Mouse (Mus musculus) brain, embryonic 18.5 days (tissue): ENCODE measurements around the gene Mas1.
"Not testable (repeated sequence)": the region's sequence is repeated elsewhere in the genome, so short reads cannot be mapped to it uniquely, and the experiment has no call there.

Experiments used
- DNase-seq: peaks from one replicate; pipeline ENCODE4 v3.0.0-alpha.2; 2012; ENCODE audit warnings: low read depth, low spot score

The Mas1 gene

DNA sequence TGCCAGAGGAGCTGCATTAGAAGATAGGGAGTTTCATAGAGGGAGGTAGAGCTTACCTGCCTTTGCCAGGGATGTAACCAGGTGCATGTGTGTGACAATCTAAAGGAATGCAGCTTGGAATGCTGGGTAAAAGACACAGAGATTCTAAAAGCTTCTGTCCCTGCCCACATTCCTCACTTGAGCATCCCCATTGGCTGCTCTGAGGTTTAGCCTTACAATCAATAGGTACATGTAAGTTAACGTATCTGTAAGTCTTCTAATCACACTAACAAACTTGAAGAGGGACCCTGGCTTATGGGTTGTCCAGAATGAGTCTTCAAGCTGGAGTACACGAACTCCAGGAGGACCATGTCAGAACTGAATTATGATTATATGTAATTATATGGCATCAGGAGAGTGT lies at the start of gene Mas1:
Gene Mas1, minus strand, starts transcription at position 101 of the 400 bp plus-strand sequence.
- no peak for DNase-seq

DNA sequence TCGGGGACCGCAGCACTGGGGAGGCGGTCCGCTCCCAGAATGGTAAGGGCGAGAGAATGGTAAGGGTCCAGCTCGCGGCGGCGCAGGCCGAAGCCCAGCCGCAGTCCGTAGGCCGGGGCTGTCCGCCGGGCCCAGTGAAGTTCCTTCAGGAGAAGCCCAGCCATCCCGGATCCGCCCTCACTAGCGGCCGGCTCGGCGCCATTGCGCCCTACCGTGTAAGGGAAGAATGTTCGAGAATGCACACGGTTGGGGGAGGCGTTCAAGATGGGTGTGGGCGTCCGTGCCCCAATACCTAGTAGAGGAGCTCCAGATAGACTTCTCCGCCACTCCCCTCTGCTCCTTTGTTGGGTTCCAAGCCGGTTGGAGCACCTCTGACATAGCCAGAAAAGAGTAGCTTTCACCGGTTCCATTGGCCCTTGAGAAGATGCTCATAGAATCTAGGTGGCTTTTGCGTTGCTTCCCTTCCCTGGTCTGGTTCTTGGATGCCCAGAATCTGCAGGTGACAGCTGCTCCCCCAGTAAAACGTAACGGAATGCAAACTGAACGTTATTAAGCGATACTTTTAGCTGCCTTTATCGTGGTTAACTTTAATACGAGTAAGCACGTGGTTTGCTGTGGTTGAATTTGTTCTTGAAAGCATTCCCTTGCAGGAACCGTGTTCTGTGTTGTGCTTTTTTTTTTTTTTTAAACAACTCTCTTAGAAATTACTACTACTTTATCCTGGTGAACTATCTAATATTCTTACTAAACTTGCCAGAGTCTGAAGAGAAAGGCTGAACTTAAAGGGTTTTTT lies 48.8 kb upstream of the Mas1 start:
- no peak for DNase-seq

DNA sequence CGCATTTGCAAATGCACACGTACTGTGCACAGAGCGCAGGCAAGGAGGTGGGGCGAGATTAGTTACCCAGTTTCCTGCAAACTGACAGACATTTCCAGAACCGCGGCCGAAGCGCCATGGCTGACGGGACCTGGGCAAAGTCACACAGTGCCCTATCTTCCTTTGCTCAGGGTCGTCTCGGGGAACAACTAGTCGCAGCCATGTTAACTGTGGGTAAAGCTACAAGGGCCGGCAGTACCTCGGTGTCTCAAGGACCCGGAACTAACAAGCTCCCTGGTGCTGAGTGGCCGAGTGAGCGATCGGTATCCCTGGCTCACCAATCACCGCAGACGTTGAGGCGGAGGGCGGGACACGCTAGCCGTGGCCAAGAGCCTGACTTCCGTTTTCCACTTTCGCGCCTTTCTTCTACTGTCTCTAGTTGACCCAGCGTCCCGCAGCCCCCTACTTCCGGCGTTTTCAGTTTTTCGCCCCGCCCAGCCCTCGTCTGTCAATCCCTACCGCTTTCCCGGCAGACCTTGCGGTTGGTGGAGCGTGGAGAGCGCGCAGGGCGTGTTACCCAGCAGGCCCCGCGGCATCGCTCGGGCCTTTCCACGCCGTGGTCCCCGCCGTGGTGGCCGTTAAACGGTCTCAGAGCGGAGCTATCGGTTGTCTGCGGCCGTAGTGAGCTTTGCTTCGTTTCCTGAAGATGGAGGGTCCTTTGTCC lies 48.1 kb upstream of the Mas1 start, which contains the start of gene Mrpl18:
Gene Mrpl18, minus strand, starts transcription at position 465 of the 703 bp plus-strand sequence.
- DNase-seq: peak; percentile 99

DNA sequence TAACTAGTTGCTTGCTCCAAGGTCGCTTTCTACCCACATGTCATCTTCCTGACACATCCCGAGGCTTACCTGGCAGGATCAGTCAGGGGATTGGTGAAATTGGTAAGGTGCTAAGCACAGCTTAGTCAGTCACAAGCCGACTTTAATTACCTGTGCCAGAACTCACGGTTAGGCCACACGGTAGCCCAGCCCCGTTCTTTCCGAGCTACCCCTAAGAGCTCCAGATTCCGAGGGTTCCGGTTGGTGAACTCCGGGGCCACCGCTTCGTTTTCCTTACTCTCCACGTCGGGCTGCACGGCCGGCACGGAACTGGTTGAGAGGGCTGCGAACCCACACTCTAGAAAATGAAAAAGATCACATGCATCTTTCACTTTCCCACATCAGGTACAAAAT lies 47.5 kb upstream of the Mas1 start, which contains the start of gene Tcp1:
Gene Tcp1, plus strand, starts transcription at position 214 of the 393 bp plus-strand sequence.
- DNase-seq: no peak

DNA sequence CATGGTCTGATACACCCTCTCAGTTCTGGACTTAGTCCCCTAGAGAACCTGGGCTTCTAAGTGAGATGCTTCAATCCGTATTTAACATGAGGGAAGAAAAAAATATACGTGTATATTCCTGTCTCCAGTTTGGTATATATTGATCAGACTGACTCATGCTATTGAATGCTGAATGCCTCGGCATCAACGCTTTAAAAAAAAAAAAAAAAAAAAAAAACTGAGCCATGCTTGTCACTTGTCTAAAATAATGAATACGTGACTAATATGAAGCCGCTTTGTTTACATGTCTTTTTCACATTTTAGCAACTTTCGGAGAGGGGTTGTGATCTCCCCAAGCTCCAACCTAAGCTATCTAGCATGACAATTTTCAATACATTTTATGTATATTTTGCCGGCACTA lies 42.4 kb upstream of the Mas1 start:
- DNase-seq: no peak

DNA sequence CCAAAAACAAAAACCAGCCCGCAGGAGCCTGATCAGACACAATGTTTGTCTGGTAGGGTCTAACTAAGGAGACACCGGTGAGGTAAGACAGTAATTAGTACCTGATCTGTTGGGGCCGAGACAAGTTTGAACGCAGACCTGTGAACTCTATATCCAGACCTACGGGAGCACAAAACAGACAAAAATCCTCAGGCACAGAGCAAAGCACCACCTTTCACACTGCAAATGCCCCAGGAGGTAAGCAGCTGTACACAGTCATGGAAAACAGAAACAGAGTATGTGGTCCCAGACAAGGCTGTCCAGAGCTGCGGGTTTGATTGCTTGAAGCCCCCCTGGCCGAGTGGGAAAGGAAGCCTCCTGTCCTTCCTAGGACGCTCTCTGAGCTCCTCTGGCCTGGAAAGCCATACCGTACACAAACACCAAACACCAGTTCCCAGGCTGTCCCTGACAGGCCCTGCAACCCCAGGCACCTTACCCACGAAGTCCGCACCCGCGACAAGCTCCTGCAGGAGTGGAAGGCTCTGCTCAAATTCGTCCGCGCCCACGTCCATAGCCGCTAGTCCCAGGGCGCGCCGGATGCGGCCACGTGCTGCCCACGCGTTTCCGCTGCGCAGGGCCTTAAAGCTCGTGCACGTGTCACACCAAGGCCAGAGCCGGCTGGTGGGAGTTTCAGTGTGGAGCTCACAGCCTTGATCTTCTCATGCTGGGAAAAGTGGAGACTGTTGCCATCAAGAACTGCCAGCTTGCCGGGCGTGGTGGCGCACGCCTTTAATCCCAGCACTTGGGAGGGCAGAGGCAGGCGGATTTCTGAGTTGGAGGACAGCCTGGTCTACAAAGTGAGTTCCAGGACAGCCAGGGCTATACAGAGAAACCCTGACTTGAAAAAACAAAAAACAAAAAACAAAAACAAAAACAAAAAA lies 41.7 kb upstream of the Mas1 start, which contains the start of gene Pnldc1:
Gene Pnldc1, minus strand, starts transcription at position 870 of the 920 bp plus-strand sequence.
- DNase-seq: no peak

DNA sequence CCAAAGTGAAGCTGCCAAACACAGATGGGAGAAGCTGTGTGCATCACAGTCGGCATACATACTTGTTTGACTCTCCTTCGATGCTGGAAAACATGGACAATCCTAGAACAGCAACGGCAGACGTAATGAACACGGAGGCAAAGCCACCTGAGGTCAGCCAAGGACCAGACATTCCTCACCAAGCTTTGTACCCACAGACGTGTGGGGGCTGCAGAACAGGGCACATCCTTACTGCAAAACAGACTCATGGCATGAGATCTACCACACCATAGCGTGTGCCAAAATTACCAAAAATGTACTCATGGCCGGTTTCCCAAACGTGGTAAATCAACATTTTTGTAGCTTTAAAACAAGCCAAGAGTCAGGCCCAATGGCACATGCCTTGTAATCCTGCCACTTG lies 38.5 kb upstream of the Mas1 start:
- DNase-seq: no peak

DNA sequence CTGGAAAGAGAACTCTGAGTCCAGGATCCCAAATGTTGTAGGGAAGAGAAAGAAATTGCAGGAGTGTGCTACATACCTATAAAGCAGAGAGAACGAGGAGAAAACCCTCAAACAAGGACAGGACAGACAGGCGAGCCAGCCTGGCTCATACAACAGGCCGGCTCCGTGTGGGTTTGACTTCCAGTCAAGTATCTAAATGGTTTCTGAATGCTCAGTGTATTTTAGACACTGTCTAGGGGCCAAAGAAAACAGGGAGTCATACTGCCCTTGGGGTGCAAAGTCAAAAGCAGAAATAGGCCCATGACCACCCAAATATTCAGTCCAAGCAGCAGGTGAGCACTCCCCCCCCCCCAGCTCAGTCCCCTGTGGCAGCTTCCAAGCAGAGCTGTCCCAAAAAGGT lies 37.9 kb upstream of the Mas1 start:
- DNase-seq: no peak

DNA sequence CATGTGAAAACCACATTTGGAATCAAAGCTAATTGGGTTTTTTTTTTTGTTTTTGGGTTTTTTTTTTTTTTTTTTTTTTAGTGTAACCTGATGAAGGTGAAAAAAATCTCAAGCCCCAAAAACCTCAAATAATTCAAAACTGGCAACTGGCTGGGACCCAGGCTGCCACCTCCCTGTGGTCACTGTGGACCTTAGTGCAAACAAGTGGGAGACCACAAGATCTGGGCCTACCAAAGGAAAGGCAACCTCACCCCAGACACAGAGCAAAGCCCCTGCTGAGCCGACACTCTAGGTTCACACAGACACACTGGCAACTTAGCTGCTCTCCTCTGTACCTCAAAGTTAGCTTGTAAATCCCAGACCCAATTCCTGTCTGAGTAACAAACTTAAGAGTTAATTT lies 36.4 kb upstream of the Mas1 start:
- DNase-seq: no peak

DNA sequence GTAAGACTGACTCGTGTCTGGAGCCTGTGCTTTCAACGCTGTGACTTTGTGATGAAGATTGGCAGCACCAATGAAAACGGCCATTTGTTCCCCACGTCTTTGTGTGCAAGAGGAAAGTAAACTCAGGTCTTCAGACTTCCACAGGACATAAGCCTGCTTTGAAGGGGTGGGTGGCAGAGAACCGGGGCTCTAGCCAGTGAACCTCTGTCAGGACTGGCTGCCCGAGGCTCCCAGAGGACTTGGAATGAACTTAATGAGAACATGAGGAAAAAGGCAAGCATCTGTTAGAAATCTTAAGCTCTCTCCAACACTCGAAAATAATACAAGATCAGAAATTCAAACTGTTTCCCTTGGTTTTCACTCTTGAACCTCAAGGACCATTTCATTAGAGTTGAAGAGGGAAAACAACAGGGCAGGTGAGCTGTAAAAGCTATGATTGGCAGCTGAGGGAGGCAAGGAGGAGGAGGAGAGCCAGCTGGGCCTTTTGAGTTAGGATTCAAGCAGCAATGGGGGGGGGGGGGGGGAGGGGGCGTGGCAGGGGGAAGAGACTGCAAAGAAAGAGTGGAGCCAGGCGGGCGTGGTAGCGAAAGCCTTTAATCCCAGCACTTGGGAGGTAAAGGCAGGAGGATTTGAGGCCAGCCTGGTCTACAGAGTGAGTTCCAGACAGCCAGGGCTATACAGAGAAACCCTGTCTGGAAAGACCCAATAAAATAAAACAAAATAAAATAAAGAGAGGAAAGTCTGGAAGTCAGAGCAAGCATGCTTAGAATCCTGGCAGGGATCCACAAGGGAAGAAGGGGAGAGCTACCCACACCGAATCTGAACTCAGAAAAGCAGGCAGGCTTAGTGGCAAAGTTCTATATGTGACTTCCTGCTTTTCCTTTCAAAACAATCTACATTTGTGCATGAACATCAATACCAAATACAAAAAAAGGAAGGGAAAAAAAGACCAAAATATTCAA lies 35.7 kb upstream of the Mas1 start:
- DNase-seq: no peak

DNA sequence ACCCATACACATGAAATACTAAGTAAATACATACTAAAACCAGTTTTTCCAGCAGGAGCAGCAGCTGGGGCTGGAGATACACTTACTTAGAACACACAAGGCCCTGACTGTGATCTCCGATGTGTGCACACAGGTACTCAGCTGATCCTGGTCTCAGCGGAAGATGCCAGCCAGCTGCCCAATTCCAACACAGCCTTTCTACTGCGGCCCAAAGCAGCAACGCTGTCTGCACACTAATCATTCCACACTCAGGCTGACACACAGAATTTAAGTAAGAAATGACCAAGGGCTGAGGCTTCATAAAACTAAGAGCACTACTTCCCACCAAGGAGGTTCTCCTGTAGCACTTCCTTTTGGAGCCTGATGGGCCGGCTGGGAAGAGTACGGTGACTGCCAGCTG lies 34.3 kb upstream of the Mas1 start:
- no peak for DNase-seq

DNA sequence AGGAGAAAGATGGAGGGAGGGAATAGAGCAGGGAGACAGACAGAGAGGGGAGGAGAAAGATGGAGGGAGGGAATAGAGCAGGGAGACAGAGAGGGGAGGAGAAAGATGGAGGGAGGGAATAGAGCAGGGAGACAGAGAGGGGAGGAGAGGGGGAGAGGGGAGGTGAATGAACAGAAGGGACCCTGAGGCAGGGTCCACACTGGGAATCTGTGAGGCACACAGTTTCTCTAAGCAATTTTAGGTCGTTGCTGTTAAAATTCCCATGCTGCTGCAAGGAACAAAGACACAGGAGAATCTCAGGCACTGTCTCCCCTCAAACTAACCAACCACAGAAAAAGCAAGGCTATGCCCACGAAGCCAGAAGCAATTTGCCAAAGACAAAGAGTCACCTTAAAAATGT lies 30.7 kb upstream of the Mas1 start:
- not testable (repeated sequence) for DNase-seq

DNA sequence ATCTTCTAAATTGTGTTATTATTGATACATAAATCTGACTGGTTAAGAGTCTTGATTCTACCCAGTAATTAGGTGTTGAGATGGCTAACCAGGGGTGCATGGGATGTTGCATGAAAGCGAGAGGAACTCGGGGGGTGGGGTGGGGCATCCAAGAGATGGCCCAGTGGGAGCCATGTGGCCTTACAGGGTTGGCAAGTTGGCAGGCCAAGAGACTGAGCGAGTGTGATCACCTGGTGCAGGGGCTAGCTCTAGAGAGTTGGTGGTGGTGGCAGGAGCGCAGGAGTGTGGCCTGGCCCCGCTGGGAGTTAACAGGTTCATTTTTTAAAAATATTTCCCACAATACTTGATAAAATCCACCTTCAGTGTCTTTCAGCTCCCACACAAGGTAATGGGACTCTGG lies 29.7 kb upstream of the Mas1 start:
- DNase-seq: no peak

DNA sequence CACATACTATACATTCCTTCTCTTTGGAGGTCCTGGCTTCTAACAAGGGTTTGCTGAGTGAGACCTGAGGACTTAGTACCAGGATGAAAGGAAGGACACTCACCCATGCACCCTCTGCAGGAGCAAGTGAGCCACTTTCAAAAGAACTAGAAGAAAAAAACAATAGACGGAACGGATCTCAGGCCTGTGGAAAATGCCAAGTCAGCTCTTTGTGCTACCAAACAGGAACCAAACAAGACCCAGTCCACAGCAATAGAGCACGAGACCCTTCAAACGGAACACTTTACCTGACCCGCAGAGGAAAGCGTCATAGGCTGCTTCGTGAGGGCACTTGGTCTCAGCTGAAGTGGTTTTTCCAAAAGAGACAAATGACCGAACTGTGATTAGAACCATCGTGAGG lies 24.1 kb upstream of the Mas1 start:
- no peak for DNase-seq

DNA sequence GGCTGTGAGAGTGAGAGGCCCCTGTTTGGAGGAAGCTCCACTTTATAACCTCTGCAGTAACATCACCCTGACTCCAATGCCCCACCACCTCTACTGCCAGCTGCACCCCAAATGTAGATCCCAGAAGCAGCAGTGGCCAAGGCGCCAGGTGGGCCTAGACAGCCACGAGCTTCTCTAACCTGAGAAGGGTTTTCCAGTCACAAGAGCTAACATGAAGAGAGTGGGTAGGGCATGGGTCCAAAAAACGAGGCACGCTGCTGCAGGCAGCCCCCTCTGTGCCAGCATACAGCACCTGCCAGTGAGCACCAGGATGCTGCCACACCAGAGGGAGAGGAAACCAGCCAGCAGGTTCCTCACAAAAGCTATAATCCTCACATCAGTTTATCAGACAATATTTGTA lies 23.1 kb upstream of the Mas1 start:
- no peak for DNase-seq

DNA sequence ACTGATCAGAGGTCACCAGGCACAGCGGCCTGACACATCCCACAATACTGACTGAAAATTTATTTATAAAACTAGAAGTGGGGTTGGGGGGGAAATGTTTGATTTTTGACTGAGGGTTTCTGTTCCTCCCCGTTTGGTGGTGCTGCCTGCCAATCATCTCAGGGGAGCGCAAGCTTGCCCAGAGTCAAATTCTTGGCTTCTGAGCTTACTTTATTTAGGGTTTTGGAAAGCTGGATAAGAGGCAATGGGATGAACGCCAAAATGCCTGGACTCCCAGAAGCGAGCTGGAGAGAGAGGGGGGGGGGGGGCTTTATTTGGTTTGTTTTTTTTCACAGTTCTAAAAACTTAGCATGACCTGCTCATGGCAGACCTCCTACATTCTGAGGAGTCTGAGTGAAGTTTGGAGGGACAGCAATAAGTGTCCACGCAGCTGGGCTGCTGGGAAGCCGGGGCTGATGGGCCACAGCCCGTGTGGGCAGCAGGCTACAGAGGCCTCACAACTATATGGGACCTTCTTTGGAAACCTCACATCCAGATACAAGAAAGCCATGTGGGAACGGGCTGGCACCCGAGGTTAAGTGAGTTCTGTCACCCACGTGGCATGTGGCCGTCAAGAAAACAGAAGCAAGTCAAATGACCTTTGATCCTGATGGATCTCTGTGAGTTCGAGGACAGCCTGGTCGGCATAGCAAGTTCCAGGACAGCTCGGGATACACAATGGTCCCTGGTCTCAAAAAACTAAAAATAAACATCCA lies 19.3 kb upstream of the Mas1 start:
- no peak for DNase-seq

DNA sequence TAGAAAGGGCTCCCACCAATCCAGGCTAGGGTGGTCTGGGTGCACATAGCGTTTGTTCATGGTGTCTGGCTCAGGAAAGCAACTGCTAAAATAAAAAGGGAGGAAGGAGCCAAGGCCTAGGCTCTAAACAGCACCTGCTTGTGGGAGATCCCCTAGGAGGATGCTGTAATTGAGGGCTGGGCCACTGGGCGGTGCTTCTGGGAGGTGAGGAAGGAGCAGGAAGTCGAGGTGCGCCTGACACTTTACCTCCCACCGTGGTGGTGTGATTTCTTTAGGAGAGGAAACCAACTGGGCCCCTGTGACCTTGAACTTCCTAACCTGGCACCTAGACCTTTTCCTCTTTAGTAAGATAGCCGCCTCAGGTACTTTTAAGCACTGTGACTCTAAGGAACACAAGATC lies 18.7 kb upstream of the Mas1 start:
- DNase-seq: no peak

DNA sequence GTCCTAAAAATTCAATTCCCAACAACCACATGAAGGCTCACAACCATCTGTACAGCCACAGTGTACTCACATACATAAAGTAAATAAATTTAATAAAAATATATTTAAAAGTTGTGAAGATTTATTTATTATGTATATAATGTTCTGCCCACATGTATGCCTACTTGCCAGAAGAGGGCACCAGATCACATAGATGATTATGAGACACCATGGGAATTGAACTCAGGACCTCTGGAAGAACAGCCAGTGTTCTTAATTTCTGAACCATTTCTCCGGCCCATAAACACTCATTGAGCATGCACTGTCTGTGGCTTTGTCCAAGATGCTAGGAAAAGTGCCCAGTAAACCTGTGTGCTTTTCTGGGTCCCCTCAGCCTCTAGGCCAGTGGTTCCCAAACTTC lies 13.3 kb upstream of the Mas1 start:
- DNase-seq: no peak

DNA sequence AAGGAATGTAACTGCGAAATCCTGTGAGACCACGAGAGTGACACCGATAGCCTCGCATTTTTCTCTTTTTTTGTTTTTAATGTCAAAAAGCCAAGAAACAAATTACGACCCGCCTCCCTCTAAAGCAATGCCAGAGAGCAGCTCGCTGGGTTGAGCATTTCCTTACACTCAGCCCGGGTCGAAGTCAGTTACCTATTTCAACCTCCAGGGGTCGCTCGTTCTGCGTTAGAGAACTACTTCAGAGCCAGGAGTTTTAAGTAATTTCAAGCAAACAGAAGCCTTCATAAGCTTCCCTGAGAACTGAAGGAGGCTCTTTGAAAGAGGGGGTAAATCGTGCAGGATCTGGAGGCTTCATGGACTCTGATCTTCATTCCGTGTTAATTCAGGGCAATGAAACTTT lies 12.2 kb upstream of the Mas1 start:
- DNase-seq: peak; percentile 64

DNA sequence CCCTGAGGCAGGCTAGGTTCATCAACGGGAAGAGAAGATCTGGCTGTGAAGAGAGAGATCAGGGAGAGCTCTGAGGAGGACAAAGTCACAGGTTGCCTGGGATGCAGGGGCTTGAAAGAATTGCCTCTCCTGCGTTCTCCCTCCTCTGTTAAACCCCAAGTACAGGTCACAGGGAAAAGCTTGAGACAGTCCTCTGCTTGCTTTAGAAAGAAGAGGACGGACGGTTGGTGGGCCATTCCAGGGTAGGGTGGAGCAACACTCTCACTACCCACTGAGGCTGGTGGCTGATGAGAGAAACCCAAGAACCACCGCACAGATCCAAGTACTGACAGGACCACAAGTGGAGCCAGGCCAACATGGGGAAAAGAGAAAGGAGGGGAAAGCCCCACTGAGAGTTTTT lies 7.8 kb upstream of the Mas1 start, which contains the start of gene Mrgprh:
Gene Mrgprh, plus strand, starts transcription at position 301 of the 400 bp plus-strand sequence.
- no peak for DNase-seq
